Mouse (Mus musculus): ENCODE data around the gene Fgfr2. TPM values are rescaled to one million over a fixed set of nuclear protein-coding genes. Genes with fewer than 3 reads are reported as not detected.

The Fgfr2 gene
- polyA plus RNA-seq, 1 experiment from 2014 or later, result 93.6 TPM

DNA sequence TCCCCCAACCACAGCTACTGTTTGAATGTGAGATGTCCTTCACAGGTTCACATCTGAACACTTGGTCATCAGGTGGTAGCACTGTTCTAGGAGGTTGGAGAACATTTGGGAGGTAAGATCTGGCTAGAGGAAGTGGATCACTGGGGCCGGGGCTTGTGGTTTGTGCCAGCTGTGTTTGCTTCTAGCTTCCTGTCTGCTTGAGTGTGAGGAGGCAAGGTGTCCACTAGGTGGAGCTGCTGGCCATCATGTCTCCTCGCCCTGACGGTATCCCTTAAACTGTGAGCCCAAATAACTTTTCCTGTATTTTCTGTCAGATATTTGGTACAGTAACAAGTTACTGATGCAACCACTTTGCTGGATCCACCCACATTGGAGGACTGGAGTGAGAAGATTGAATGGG is 1653.6 kb downstream of the Fgfr2 start:
- Histone ChIP-seq H3K27ac (ENCODE audit: low read depth, low read length) (no peak overlapping the region), H3K9ac (ENCODE audit: low read length) (no peak overlapping the region), H3K4me3 (ENCODE audit: low read depth, low read length) (no peak overlapping the region), H3K27me3 (ENCODE audit: control insufficient read depth, insufficient read depth, low read length) (peaks cover 42% of the 10 kb centered on the region), H3K9me3 (ENCODE audit: control insufficient read depth, low read length) (0 out of 2 replicates have a peak, but pooled peaks cover 4% of the 10 kb centered on the region), H3K4me2 (ENCODE audit: low read depth, low read length, severe bottlenecking) (no peak overlapping the region), H3K36me3 (ENCODE audit: control insufficient read depth, insufficient read depth, low read length) (no peaks in the 10 kb centered on the region), H3K4me1 (replicated peaks; ENCODE audit: control insufficient read depth, insufficient read depth, low read length) (peaks cover 13% of the 10 kb centered on the region; the same call in 1 of the 2 replicates)
- ATAC-seq (replicated peaks; ENCODE audit: low FRiP score) (no peak), DNase-seq (ENCODE audit: low spot score) (no peak)
- WGBS, result 74% methylated on average over 3 of the region's 3 CpGs

DNA sequence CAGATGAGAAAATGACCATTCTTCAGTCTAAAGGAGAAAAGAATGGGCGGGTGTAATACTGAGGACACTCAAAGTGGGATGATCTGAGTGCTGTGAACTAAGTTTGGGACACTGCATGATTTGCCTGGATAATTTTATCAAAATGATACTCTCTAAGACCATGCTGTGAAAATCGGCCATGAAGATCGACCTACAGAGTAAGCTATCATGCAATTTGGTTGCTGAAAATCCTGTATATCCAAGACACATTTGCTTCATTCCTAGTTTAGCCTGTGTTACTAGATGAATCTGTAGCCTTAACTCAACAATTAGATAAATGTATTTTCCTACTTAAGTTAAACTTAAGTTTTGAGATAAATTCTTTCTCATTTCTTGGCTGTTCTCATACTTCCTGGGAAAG is 1655.8 kb downstream of the Fgfr2 start:
- H3K27ac ChIP-seq (ENCODE audit: low read depth, low read length), result no peak overlapping the region
- no peaks in the 10 kb centered on the region for H3K36me3 ChIP-seq (ENCODE audit: control insufficient read depth, insufficient read depth, low read length)
- DNase-seq (ENCODE audit: low spot score) (no peak), ATAC-seq (replicated peaks; ENCODE audit: low FRiP score) (no peak)
- peaks cover 57% of the 10 kb centered on the region for H3K27me3 ChIP-seq (ENCODE audit: control insufficient read depth, insufficient read depth, low read length)
- H3K4me1 ChIP-seq (replicated peaks; ENCODE audit: control insufficient read depth, insufficient read depth, low read length), result peaks cover 19% of the 10 kb centered on the region; the same call in 1 of the 2 replicates
- no peak overlapping the region for H3K9ac ChIP-seq (ENCODE audit: low read length)
- 0 out of 2 replicates have a peak, but pooled peaks cover 4% of the 10 kb centered on the region for H3K9me3 ChIP-seq (ENCODE audit: control insufficient read depth, low read length)
- WGBS, result 88% methylated on average over 3 of the region's 3 CpGs
- H3K4me2 ChIP-seq (ENCODE audit: low read depth, low read length, severe bottlenecking), result no peak overlapping the region
- no peak overlapping the region for H3K4me3 ChIP-seq (ENCODE audit: low read depth, low read length)

DNA sequence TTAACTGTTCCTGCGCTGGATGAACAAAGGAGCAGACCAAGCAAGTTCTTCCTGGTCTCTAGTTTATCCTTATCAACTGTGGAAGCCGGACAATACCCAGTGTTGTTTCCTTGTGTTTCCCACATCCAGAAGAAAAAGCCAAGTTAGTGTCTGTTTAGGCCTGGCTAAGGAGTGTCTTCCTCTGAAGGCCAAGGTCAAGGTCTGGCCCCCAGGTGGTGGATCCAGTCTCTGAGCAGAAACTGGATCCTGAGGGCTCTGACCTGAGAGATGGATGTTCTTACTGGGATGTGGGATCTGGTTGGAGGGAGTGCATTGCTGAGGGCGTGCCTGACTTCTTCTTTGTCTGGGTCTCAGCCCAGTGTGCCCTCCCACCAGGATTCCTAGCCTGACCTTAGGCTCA is 1657.4 kb downstream of the Fgfr2 start:
- Histone ChIP-seq H3K4me2 (ENCODE audit: low read depth, low read length, severe bottlenecking) (no peak overlapping the region), H3K36me3 (ENCODE audit: control insufficient read depth, insufficient read depth, low read length) (no peaks in the 10 kb centered on the region), H3K27me3 (ENCODE audit: control insufficient read depth, insufficient read depth, low read length) (peaks cover 60% of the 10 kb centered on the region), H3K4me1 (replicated peaks; ENCODE audit: control insufficient read depth, insufficient read depth, low read length) (peaks cover 19% of the 10 kb centered on the region; the same call in 1 of the 2 replicates), H3K4me3 (ENCODE audit: low read depth, low read length) (no peak overlapping the region), H3K9me3 (ENCODE audit: control insufficient read depth, low read length) (0 out of 2 replicates have a peak, but pooled peaks cover 4% of the 10 kb centered on the region), H3K9ac (ENCODE audit: low read length) (no peak overlapping the region), H3K27ac (ENCODE audit: low read depth, low read length) (no peak overlapping the region)
- WGBS, result 14% methylated on average over 3 of the region's 3 CpGs
- peak; percentile 37; the same call in 1 of the 2 replicates for ATAC-seq (replicated peaks; ENCODE audit: low FRiP score)
- DNase-seq (ENCODE audit: low spot score), result peak; percentile 54

DNA sequence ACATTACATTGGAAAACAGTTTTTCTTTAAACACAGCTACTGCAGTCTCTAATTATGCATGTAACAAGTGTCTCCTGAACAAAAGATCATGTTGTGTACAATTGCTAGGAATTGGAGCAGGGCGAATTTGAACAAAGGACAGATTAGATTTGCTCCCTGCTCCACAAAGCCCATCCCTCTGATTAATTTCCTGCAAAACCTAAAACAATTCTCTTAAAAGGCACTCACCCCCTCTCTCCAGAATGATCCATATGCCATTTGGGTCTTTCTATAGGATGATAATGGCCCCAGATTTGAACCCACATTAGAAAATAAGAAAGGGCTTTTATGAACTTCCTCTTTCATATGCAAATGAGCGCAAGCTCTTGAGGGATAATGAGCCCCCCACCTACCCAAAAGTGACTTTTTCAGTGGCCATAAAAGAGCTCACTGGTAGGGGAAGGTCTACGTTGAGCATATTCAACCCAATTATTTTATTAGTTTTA is 1658.0 kb downstream of the Fgfr2 start:
- H3K9me3 ChIP-seq (ENCODE audit: control insufficient read depth, low read length), result 0 out of 2 replicates have a peak, but pooled peaks cover 4% of the 10 kb centered on the region
- no peak for DNase-seq (ENCODE audit: low spot score)
- peaks cover 19% of the 10 kb centered on the region; the same call in 1 of the 2 replicates for H3K4me1 ChIP-seq (replicated peaks; ENCODE audit: control insufficient read depth, insufficient read depth, low read length)
- no peak overlapping the region for H3K4me3 ChIP-seq (ENCODE audit: low read depth, low read length)
- H3K4me2 ChIP-seq (ENCODE audit: low read depth, low read length, severe bottlenecking), result no peak overlapping the region
- no peak overlapping the region for H3K9ac ChIP-seq (ENCODE audit: low read length)
- ATAC-seq (replicated peaks; ENCODE audit: low FRiP score), result peak; percentile 88
- H3K27ac ChIP-seq (ENCODE audit: low read depth, low read length), result no peak overlapping the region
- no peaks in the 10 kb centered on the region for H3K36me3 ChIP-seq (ENCODE audit: control insufficient read depth, insufficient read depth, low read length)
- WGBS, result 15% methylated on average over 3 of the region's 3 CpGs
- peaks cover 57% of the 10 kb centered on the region for H3K27me3 ChIP-seq (ENCODE audit: control insufficient read depth, insufficient read depth, low read length)

DNA sequence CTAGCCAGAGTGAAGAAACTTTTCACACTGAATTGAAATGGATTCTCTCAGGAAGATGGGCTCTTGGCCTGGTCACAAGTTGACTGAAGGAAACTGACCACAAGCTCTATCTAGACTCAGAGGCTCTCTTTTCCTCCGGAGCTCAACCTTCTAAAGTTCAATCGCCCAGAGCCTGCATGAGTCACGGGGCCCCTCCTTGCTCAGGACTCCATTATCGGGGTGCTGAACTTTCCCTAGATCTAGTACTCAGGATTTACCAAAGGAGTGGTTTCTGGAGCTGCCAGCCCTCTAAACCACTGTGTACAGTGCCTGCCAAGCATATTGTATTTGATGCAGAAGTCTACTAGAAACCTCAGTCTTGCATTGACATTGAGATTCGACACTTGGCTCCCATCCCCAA is 1666.4 kb downstream of the Fgfr2 start:
- ATAC-seq (replicated peaks; ENCODE audit: low FRiP score) (no peak), DNase-seq (ENCODE audit: low spot score) (no peak)
- Histone ChIP-seq H3K27me3 (ENCODE audit: control insufficient read depth, insufficient read depth, low read length) (peaks cover 7% of the 10 kb centered on the region; the same call in 1 of the 2 replicates), H3K9ac (ENCODE audit: low read length) (no peak overlapping the region), H3K4me1 (replicated peaks; ENCODE audit: control insufficient read depth, insufficient read depth, low read length) (no peaks in the 10 kb centered on the region), H3K4me2 (ENCODE audit: low read depth, low read length, severe bottlenecking) (no peak overlapping the region), H3K4me3 (ENCODE audit: low read depth, low read length) (no peak overlapping the region), H3K9me3 (ENCODE audit: control insufficient read depth, low read length) (no peaks in the 10 kb centered on the region), H3K36me3 (ENCODE audit: control insufficient read depth, insufficient read depth, low read length) (no peaks in the 10 kb centered on the region), H3K27ac (ENCODE audit: low read depth, low read length) (no peak overlapping the region)
- WGBS, result 93% methylated on average over 5 of the region's 5 CpGs

DNA sequence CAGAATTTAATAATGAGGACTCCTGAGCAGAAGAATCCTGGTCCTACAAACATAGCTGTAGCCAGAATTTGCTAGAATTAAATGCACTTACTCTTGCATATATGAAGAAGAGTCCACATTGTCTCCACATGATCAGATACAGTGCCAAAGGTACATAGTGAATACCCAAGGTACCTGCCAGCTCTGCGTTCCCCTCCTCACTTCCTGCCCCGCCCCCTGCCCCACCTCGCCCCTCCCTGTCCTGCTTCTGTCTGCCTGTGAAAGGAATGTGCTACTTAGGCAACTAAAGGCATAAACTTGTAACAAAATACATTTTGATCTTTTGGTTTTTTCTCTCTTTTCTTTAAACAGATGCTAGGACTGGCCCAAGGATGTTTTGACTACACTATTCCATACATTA is 1686.1 kb downstream of the Fgfr2 start:
- Histone ChIP-seq H3K4me1 (replicated peaks; ENCODE audit: control insufficient read depth, insufficient read depth, low read length) (no peaks in the 10 kb centered on the region), H3K4me2 (ENCODE audit: low read depth, low read length, severe bottlenecking) (no peak overlapping the region), H3K4me3 (ENCODE audit: low read depth, low read length) (no peak overlapping the region), H3K27ac (ENCODE audit: low read depth, low read length) (no peak overlapping the region), H3K9me3 (ENCODE audit: control insufficient read depth, low read length) (no peaks in the 10 kb centered on the region), H3K9ac (ENCODE audit: low read length) (no peak overlapping the region), H3K27me3 (ENCODE audit: control insufficient read depth, insufficient read depth, low read length) (no peaks in the 10 kb centered on the region), H3K36me3 (ENCODE audit: control insufficient read depth, insufficient read depth, low read length) (no peaks in the 10 kb centered on the region)
- WGBS, result 78% methylated on average over 3 of the region's 3 CpGs
- ATAC-seq (replicated peaks; ENCODE audit: low FRiP score), result no peak
- no peak for DNase-seq (ENCODE audit: low spot score)

DNA sequence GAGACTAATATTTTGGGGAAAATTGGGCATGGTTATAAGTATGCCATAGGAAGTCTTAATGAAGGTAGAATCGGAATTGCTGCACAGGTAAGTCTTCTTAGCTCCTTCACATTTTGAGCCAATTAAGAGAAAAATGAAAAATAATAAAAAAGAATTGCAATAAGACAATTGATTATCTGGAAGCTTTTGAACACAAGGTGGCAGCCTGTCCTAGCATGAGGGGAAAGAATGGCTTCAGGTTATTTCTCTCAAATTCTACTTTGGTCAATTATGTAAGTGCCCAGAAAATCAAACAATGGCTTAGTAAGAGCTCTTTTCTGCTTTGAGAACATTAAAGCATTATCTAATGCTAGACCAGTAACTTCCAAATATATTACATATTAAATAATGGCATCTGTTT is 1688.9 kb downstream of the Fgfr2 start:
- Histone ChIP-seq H3K27me3 (ENCODE audit: control insufficient read depth, insufficient read depth, low read length) (no peaks in the 10 kb centered on the region), H3K4me1 (replicated peaks; ENCODE audit: control insufficient read depth, insufficient read depth, low read length) (no peaks in the 10 kb centered on the region), H3K27ac (ENCODE audit: low read depth, low read length) (no peak overlapping the region), H3K36me3 (ENCODE audit: control insufficient read depth, insufficient read depth, low read length) (no peaks in the 10 kb centered on the region), H3K9me3 (ENCODE audit: control insufficient read depth, low read length) (no peaks in the 10 kb centered on the region), H3K4me3 (ENCODE audit: low read depth, low read length) (no peak overlapping the region), H3K4me2 (ENCODE audit: low read depth, low read length, severe bottlenecking) (no peak overlapping the region), H3K9ac (ENCODE audit: low read length) (no peak overlapping the region)
- 74% methylated on average over 1 of the region's 1 CpGs for WGBS
- DNase-seq (ENCODE audit: low spot score), result no peak
- ATAC-seq (replicated peaks; ENCODE audit: low FRiP score), result no peak

DNA sequence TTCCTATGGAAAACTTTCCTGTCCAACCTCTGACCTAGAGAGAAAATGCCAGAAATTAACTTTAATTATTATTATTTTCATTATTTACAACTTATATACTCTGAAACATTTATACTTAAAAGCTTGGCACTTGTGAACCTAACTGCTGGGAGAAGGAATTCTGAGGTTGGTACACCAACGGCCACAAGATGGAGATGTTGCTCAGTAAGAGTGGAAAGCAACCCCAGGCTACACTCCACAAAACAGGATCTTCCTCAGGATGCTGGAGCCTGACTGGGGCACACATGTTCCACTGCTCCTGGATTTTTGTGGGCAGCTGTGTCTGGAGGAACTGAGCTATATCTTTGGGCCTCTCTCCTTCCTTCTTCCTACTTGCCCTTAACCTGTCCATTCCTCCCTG is 1690.9 kb downstream of the Fgfr2 start:
- no peaks in the 10 kb centered on the region for H3K36me3 ChIP-seq (ENCODE audit: control insufficient read depth, insufficient read depth, low read length)
- ATAC-seq (replicated peaks; ENCODE audit: low FRiP score) (no peak), DNase-seq (ENCODE audit: low spot score) (peak; percentile 62)
- no peaks in the 10 kb centered on the region for H3K27me3 ChIP-seq (ENCODE audit: control insufficient read depth, insufficient read depth, low read length)
- H3K9ac ChIP-seq (ENCODE audit: low read length), result no peak overlapping the region
- no peak overlapping the region for H3K4me3 ChIP-seq (ENCODE audit: low read depth, low read length)
- H3K27ac ChIP-seq (ENCODE audit: low read depth, low read length), result no peak overlapping the region
- no peak overlapping the region for H3K4me2 ChIP-seq (ENCODE audit: low read depth, low read length, severe bottlenecking)
- no peaks in the 10 kb centered on the region for H3K9me3 ChIP-seq (ENCODE audit: control insufficient read depth, low read length)
- no peaks in the 10 kb centered on the region for H3K4me1 ChIP-seq (replicated peaks; ENCODE audit: control insufficient read depth, insufficient read depth, low read length)
- 14% methylated on average over 1 of the region's 1 CpGs for WGBS

DNA sequence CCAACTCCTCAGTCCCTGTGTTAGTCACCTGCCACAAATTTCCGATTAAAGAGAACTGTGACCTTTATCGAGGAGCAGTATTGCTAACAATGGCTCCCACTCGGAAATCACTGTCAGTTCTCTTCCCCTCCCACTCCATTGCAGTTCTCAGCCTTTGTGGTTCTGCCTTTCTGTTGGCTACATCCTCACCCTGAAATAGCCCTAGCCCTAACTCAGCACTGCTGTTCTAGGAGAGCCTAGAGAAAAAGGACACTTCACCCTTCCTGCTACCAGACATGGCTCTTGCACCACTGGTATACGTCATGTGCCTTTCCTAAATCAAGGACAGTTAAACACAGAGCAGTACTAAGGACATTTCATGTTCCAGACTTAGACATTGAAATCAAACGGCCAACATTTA is 1695.8 kb downstream of the Fgfr2 start:
- H3K4me2 ChIP-seq (ENCODE audit: low read depth, low read length, severe bottlenecking), result no peak overlapping the region
- H3K27me3 ChIP-seq (ENCODE audit: control insufficient read depth, insufficient read depth, low read length), result no peaks in the 10 kb centered on the region
- no peak overlapping the region for H3K9ac ChIP-seq (ENCODE audit: low read length)
- no peak overlapping the region for H3K4me3 ChIP-seq (ENCODE audit: low read depth, low read length)
- no peaks in the 10 kb centered on the region for H3K4me1 ChIP-seq (replicated peaks; ENCODE audit: control insufficient read depth, insufficient read depth, low read length)
- H3K9me3 ChIP-seq (ENCODE audit: control insufficient read depth, low read length), result no peaks in the 10 kb centered on the region
- ATAC-seq (replicated peaks; ENCODE audit: low FRiP score), result no peak
- no peak for DNase-seq (ENCODE audit: low spot score)
- H3K27ac ChIP-seq (ENCODE audit: low read depth, low read length), result no peak overlapping the region
- no peaks in the 10 kb centered on the region for H3K36me3 ChIP-seq (ENCODE audit: control insufficient read depth, insufficient read depth, low read length)
- WGBS, result 89% methylated on average over 5 of the region's 5 CpGs
